Mouse (Mus musculus) heart, adult 2 months (tissue): ENCODE measurements at regions not wholly inside any gene's neighbourhood (a gene's known extent, or its start where the extent isn't known, plus 50 kb on each side); places are given as distances from the start of the nearest gene placed in this dataset.

Experiments used
- CTCF ChIP-seq: fragments of 200-600 bp; IDR thresholded peaks from 2 replicates; pipeline ENCODE4 v1.8.1; 2022; ENCODE audit warnings: antibody characterized with exemption, mild to moderate bottlenecking, moderate library complexity
- POLR2A ChIP-seq: fragments of 200-500 bp; IDR thresholded peaks from 2 replicates; pipeline ENCODE4 v1.6.1; 2011; ENCODE audit warnings: mild to moderate bottlenecking, low read depth, low read length, control low read depth; ENCODE audit not compliant: insufficient read depth

GRCm38 (mm10) chr12:106321511-106321910 is 311.5 kb downstream of the Vrk1 start:
- TF ChIP-seq CTCF (no peak), POLR2A (no peak)
